Mouse (Mus musculus) yolk sac, embryonic 10.5 days (tissue): ENCODE results near the gene Pdik1l.

ENCODE experiments used
- DNase-seq: peaks from one replicate; pipeline ENCODE4 v3.0.0-alpha.2; 2017; ENCODE audit warnings: low spot score

Gene Pdik1l

DNA sequence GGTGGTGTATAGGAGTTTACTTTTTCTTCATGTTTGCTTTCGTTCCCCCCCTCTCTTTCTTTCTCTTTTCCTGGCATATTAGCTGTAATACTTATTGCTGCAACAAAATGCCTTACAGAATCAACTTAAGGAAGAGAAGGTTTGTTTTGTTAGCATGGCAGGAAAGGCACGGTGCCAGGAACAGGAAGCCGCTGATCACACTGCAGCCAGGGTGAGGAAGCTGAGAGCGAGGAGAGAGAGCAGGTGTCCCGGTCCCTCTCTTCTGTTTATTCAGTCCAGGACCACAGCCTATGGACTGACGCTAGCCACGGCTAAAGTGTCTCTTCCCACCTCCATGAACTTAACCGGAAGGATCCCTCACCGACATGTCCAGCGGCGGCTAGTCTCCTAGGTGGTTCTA, 29.3 kb downstream of the Pdik1l start:
- DNase-seq, result no peak

DNA sequence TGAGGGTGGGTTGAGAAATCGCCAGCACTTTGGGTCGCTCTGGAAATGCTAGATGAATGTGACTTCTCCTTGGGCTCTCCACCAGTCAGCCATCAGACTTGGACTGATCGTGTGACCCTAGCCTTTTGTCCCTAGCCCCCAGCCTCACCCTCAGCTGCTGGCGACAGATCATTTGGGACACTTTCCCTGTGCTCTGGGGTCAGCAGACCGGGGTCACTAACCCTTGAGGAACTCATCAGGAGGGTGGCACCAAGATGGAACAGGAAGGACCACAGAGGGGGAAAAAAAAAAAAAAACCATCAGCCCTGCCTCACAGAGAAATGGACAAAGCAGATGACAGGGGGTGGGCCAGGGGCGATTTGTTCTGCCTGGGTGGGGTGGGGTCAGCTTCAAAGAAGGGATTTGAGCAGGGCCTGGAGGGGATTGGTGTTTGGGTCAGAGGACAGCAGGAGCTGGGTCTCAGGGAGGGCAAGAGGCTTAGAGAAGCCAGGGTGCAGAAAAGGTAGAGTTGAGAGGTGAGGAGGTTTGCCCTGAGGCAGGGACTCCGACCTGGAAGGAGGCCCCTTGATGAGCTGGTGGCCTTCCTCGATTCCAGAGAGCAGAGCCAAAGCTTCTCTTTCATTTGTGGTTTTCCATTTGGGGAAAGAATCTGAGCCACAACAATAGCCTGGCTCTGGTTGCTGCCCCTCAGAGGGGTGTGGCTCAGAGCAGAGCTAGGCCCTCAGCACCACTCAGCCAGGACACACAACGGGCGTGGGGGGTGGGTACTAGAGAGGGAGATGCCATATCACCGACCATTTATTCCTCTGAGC, 30.3 kb downstream of the Pdik1l start:
- DNase-seq, result no peak

DNA sequence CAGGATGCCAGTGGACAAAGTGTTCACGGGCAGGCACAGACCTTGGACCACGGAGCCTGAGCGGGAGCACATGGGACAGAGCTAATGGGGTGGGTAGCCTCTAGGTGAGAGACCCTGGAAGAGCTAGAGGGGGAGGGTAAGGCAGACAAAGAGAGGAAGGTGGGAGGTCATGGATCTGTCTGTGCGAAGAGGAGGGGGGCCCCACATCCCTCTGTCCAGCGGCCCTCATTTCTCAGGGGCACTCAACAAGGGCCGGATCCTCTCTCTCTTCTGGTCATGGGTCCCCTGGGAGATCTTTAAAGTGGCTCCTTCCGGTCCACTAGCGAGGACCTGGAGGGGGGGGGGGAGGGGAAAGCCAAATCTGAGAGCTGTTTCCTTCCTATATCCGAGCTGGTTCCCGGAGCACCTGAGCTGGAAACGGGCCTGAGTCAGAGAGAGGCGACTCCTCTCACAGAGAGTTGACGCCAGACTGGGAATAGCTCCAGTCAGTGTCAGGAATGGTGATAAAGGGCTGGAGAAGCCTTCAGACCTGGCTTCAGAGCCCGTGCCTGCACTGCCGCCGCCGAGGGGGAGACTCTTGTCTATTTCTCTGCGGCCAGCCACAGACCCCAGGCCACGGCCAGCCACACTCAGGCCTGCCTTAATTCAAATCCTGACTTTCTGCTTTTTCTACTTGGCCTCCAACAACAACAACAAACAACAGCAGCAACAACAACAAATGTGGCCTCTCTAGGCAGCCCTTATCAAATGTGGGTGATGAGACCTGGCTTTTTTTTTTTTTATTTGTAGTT, 31.1 kb downstream of the Pdik1l start:
- no peak for DNase-seq

DNA sequence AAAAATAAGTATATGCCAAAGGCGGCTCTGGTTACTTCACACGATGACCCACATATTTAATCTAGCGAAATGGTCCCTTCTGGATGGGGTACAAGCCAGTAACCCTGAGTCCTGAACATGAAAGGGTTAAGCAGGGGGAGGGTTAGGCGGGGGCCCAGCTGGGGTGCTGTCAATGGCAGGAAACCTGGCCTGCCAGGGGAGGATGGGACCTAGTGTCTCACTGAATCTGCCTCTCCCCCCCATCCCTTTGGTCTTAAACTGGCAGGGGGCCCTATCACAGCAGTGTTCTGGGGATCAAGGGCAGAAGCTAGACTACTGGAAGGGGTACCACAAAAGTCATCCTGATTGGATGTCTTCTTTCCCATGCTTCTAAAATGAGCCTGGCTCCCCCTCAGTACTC, 31.8 kb downstream of the Pdik1l start:
- DNase-seq, result no peak

DNA sequence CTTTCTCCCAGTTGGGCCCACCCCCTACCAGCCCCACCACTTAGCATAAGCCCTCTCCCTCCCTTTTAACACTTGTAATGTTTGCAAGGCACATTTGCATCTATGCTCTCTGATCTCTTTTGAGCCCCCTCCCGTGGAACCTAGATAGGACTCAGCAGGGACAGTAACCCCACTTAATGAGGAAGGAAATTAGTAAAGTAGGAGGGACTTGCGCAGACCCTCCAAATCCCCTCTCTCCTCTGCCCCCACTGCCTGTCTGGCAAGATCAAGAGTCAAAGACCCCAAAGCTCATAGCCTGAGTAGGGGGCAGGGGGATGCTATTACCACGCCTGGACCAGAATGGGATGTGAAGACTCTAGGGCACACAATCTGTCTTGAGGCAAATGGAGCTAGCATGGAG, 32.9 kb downstream of the Pdik1l start:
- DNase-seq, result no peak

- no peak for DNase-seq
Observed at GRCm38 (mm10) chr4:134253722-134254324, 33.9 kb downstream of the Pdik1l start, which contains the start of gene Grrp1. TSS of gene Grrp1 (minus strand) at chr4:134254106.

- no peak for DNase-seq
Observed at GRCm38 (mm10) chr4:134252911-134253721, 34.6 kb downstream of the Pdik1l start.

- DNase-seq, result no peak
Observed at GRCm38 (mm10) chr4:134252131-134252910, 35.4 kb downstream of the Pdik1l start.

DNA sequence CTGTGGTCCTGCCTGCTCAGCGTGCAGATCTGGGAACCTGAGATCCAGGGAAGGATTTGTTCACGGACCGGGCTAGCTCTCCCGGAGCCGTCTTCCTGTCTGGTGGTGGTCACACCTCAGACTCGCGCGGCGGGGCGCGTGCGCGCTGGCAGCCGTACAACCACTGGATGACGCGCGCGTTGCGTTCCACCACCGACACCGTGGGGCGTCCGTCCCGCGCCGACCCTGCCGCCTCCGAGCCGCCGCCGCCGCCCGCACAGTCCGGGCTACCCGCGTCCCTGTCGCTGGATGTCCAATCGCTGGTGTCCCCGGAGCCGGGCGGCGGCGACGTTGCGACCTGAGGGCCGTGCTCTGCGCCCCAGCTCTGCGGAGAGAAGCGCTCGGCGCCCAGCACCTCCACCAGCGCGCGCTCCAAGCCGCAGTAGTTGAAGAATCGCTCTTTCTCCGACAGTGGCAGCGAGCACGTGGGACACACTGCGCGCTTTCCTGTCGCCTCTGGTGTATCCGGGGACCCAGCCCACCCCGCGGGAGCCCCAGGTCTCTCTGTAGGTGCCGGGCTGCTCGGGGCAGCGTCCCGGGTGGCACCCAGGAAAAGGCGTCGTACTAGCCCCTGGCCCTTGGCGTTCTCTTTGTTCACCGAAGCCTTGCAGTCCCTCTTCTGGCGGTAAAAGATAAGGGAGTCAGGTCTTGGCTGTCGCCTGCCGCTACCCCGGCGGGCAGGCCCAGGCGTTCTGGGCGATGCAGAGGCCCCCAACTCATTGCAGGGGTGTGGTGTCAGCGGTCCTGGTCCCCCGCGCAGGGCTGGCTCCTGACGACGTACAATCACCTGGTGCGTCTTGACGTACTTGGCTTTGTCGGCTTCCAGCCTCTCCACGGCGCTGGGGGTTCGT, 36.2 kb downstream of the Pdik1l start:
- DNase-seq, result no peak

GRCm38 (mm10) chr4:134250930-134251240, 36.8 kb downstream of the Pdik1l start:
- DNase-seq, result no peak

DNA sequence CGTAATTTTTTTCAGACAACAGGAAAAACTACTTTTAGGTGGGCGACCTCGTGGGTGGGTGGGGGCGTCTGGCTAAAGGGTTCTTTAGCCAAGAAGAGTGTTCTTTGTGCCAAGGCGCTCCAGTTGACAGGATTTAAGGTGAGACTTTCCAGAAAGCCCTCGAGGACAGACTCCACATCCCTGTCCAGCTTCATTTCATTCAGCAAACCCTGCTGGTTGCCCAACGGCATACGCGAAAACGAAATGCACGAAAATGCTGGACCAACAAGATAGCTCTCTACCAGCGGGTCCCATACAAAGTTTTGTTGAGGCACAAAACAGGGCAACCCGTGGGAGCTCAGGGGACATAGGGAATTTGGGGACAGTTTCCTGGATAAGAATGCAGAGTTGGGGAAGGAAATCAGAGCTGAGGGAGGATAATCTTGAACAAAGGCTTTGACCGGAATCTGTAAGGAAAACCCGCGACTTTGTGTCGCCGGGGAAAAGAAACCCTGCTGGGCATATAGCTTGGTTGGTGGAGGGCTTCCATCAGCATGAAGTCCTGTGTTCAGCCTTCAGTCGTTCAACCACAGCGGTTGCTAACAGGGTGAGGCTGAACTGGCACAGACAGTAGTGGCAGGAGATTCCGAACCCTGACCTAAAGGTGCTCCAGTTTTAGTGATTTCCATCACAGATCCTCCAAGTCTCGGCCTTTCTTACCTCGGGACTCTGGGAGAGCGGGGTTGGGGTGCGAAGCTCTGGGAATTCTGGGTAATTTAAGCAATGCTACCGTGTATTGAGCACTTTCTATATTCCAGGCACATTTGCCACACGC, 37.4 kb downstream of the Pdik1l start:
- no peak for DNase-seq

GRCm38 (mm10) chr4:134249651-134250050, 38.0 kb downstream of the Pdik1l start:
- DNase-seq, result no peak

DNA sequence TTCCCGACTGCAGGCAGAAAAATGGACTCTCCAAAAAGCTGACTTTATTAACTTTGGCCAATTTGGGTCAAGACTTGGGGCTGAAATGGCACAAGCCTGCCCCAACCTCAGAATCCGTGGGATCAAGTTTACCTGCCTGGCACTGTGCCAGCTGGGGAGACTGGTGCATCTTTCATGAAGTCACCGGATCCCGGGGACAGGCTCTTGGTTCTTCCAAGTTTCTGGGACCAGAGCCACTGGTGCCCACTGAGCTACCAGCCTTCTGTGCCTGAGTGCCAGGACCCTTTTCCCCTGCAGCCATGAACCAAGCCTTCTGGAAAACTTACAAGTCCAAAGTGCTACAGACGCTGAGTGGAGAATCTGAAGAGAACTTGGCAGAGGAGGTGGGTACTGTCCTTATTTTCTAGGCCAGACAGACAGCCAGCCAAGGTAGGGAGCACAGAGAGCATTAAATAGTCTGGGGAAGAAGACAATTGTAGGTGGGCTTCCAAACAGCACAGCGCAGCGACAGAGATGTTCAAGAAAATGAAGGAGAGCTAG, 40.9 kb downstream of the Pdik1l start, which contains the start of gene Gm30191:
TSS of gene Gm30191 (plus strand) at position 217 of the 540 bp plus-strand sequence.
- DNase-seq, result no peak

- no peak for DNase-seq
Observed at GRCm38 (mm10) chr4:134246256-134246655, 41.4 kb downstream of the Pdik1l start.

GRCm38 (mm10) chr4:134245148-134245843, 42.4 kb downstream of the Pdik1l start, which contains the start of gene Zfp593:
TSS of gene Zfp593 (minus strand) at chr4:134245592.
- peak; percentile 92 for DNase-seq

DNA sequence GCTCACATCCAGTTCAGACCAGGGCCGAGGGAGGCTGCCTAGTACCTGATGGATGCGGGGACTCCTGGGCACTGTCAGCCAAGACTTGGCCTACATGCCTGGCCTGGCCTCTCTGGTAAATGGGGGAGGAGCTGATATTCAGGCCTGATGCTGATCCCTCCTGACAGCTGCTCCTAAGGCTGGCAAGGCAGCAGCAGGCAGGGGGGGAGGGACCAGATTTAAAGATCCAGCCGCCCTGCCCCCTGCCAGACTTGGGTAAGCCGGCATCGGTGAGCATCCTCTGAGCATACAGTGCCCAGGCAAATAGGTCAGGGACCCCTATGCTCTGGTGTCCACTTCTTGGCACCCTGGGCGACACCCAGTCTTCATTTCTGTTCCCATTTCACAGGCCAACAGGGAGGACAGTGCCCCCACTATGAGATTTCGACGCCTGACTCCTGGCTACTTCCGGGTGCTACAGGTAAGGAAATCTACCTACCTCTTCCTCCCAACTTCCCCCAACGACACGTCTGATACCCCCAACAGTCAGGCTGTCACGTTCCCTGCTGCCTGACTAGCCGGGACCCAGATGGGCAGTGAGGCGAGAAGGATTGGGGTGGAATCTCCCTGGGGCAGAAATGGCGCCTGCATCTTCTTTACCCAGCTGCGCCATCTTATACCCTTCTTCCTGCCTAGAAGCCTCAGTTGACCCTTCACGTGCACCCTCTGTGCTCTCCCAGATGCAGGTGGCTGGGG, 44.0 kb downstream of the Pdik1l start, which contains the start of gene E130218I03Rik:
TSS of gene E130218I03Rik (plus strand) at position 147 of the 735 bp plus-strand sequence.
- no peak for DNase-seq

GRCm38 (mm10) chr4:134238686-134239085, 49.0 kb downstream of the Pdik1l start:
- DNase-seq, result no peak
